Mouse (Mus musculus): Measurements from ENCODE around the gene Gria2.

DNA sequence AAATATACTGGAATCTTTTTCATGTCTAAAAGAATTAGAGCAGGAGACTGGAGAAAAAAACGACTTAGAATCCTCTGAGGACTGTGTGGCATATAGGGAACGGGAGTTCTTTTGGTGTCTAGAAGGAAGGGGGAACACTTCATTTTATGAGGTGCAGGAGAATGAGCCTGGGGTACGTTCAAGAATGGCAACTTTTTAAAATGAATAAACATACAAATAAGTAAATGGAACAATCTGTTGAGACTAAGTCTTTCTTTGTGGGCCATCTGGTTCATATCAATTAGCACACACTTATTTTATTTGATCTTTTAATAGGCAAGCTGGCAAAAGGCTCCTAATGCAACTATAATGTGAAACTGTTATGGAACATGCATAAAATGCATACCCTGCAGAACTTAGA lies 34.9 kb upstream of the Gria2 start:
- no peak for TF ChIP-seq GATA1 (IDR thresholded peaks at IDR 0.05; ENCODE audit: low read depth, low read length)
- no peak for TF ChIP-seq ETS1 (IDR thresholded peaks at IDR 0.05; ENCODE audit: low read depth, low read length)
- no peak for TF ChIP-seq EP300 (IDR thresholded peaks at IDR 0.05; ENCODE audit: low read depth in 1 of 2, low read length in 2 of 2)
- no peak for TF ChIP-seq KAT2A (conservative IDR thresholded peaks at IDR 0.05; ENCODE audit: low read depth, low read length)
- TF ChIP-seq CTCF (IDR thresholded peaks at IDR 0.05 in 2 of 3, conservative IDR thresholded peaks at IDR 0.05 in 1 of 3; ENCODE audit: control insufficient read depth in 1 of 3, insufficient read depth in 1 of 3, low read depth in 2 of 3, low read length in 3 of 3, poor library complexity in 1 of 3, severe bottlenecking in 1 of 3): no peak
- TF ChIP-seq POLR2AphosphoS2 (IDR thresholded peaks at IDR 0.05; ENCODE audit: low read length): no peak
- no peak for TF ChIP-seq GABPA (IDR thresholded peaks at IDR 0.05; ENCODE audit: low read depth, low read length)
- TF ChIP-seq USF1 (IDR thresholded peaks at IDR 0.05; ENCODE audit: low read depth, low read length): no peak
- TF ChIP-seq E2F4 (IDR thresholded peaks at IDR 0.05; ENCODE audit: borderline replicate concordance, low read depth, low read length): no peak
- TF ChIP-seq POLR2A (IDR thresholded peaks at IDR 0.05; ENCODE audit: control insufficient read depth in 1 of 2, insufficient read depth in 1 of 2, low read depth in 1 of 2, low read length in 2 of 2, poor library complexity in 1 of 2): no peak

Data from MEL (cell line).